Mouse (Mus musculus) myocyte (in vitro differentiated cells): ENCODE results near the gene Six5.

Source experiments
- E2F4 ChIP-seq: IDR thresholded peaks from one replicate; pipeline ENCODE4 v1.6.1; 2011; ENCODE audit warnings: mild to moderate bottlenecking, control low read depth, moderate library complexity; ENCODE audit not compliant: insufficient read depth
- POLR2A ChIP-seq: IDR thresholded peaks from one replicate; pipeline ENCODE4 v1.6.1; 2011; ENCODE audit warnings: low read depth, mild to moderate bottlenecking, control low read depth, moderate library complexity; ENCODE audit not compliant: insufficient read length
- SRF ChIP-seq: IDR thresholded peaks from one replicate; pipeline ENCODE4 v1.6.1; 2011; ENCODE audit warnings: low read depth; ENCODE audit not compliant: control insufficient read depth, insufficient read length
- TCF12 ChIP-seq: IDR thresholded peaks from one replicate; pipeline ENCODE4 v1.6.1; 2011; ENCODE audit warnings: mild to moderate bottlenecking, control low read depth; ENCODE audit not compliant: poor library complexity, insufficient read depth, severe bottlenecking

GRCm38 (mm10) chr7:19082171-19082570, 12.2 kb upstream of the Six5 start:
- TF ChIP-seq POLR2A (no peak), SRF (no peak), E2F4 (no peak), TCF12 (no peak)
